Mouse (Mus musculus) CH12.LX (cell line): ENCODE results near the gene Stpg4.

Source experiments
- CTCF ChIP-seq, 2 experiments: IDR thresholded peaks in 1 of 2; conservative IDR thresholded peaks in 1 of 2; 2 replicates each; pipeline ENCODE4 v1.5.1; 2011 to 2012; ENCODE audit warnings: low read depth in 2 of 2, low read length in 2 of 2, improper control_type of control experiment in 1 of 2, inconsistent platforms in 1 of 2, mild to moderate bottlenecking in 1 of 2, moderate library complexity in 1 of 2
- KAT2A ChIP-seq: IDR thresholded peaks from 2 replicates; pipeline ENCODE4 v1.6.1; 2012; ENCODE audit warnings: low read length, improper control_type of control experiment, inconsistent platforms; ENCODE audit not compliant: insufficient replicate concordance
- NRF1 ChIP-seq: IDR thresholded peaks from 2 replicates; pipeline ENCODE4 v1.6.1; 2014; ENCODE audit warnings: low read depth, mild to moderate bottlenecking, inconsistent platforms, low read length, improper control_type of control experiment, moderate library complexity
- POLR2A ChIP-seq: IDR thresholded peaks from 2 replicates; pipeline ENCODE4 v1.6.1; 2011; ENCODE audit warnings: low read depth, mild to moderate bottlenecking, improper control_type of control experiment, low read length

GRCm38 (mm10) chr17:87343060-87343703, 84.4 kb downstream of the Stpg4 start:
- TF ChIP-seq POLR2A, result no peak
- no peak for TF ChIP-seq CTCF (conservative IDR thresholded peaks at IDR 0.05 in 1 of 2, IDR thresholded peaks at IDR 0.05 in 1 of 2; ENCODE audit: low read depth in 2 of 2, low read length in 2 of 2)
- TF ChIP-seq KAT2A, result no peak
- TF ChIP-seq NRF1, result no peak
